Mouse (Mus musculus) ES-E14 (cell line): Measurements from ENCODE around the gene Hist1h4i. TPM values are rescaled to one million over a fixed set of nuclear protein-coding genes. Genes with fewer than 3 reads are reported as not detected.

ENCODE experiments used
- DNase-seq: peaks from one replicate; pipeline ENCODE4 v3.0.0-alpha.2; 2013; ENCODE audit warnings: low read depth, low spot score
- H3K27ac ChIP-seq: 2 replicates; pipeline ENCODE4 v1.5.1; 2012; ENCODE audit warnings: low read depth, mild to moderate bottlenecking, low read length, moderate library complexity, mixed read lengths; ENCODE audit not compliant: poor library complexity, insufficient read depth, severe bottlenecking
- H3K36me3 ChIP-seq: 2 replicates; pipeline ENCODE4 v1.6.1; 2012; ENCODE audit warnings: mild to moderate bottlenecking, low read length, moderate library complexity, mixed read lengths; ENCODE audit not compliant: control insufficient read depth, poor library complexity, insufficient read depth, severe bottlenecking
- H3K4me1 ChIP-seq, 2 experiments: fragments of 150-350 bp in 1 of 2; sonication (generic) in 1 of 2; 2 replicates each; pipeline ENCODE4 v1.6.1; 2012; ENCODE audit warnings: low read length in 2 of 2, mild to moderate bottlenecking in 1 of 2, mixed read lengths in 1 of 2; ENCODE audit not compliant: control insufficient read depth in 2 of 2, insufficient read depth in 2 of 2, poor library complexity in 1 of 2
- H3K4me3 ChIP-seq, 2 experiments: fragments of 150-350 bp in 1 of 2; sonication (generic) in 1 of 2; 2 replicates each; pipeline ENCODE4 v1.5.1; 2012; ENCODE audit warnings: low read length in 2 of 2, low read depth in 1 of 2, mild to moderate bottlenecking in 1 of 2, mixed read lengths in 1 of 2; ENCODE audit not compliant: insufficient read depth in 1 of 2, poor library complexity in 1 of 2, severe bottlenecking in 1 of 2
- H3K9ac ChIP-seq: 2 replicates; pipeline ENCODE4 v1.6.1; 2012; ENCODE audit warnings: low read depth, mild to moderate bottlenecking, low read length, mixed read lengths; ENCODE audit not compliant: poor library complexity, insufficient read depth, severe bottlenecking
- H3K9me3 ChIP-seq: fragments of 150-350 bp; sonication (generic); 2 replicates; pipeline ENCODE4 v1.6.1; 2012; ENCODE audit warnings: low read depth, mild to moderate bottlenecking, low read length; ENCODE audit not compliant: control insufficient read depth, insufficient read depth
- CHD2 ChIP-seq: IDR thresholded peaks from 2 replicates; pipeline ENCODE4 v1.6.1; 2014; ENCODE audit warnings: mild to moderate bottlenecking, low read depth, low read length, inconsistent platforms
- HCFC1 ChIP-seq: IDR thresholded peaks from 2 replicates; pipeline ENCODE4 v1.6.1; 2012; ENCODE audit warnings: low read length, inconsistent platforms, borderline replicate concordance; ENCODE audit not compliant: insufficient read depth
- MAFK ChIP-seq: IDR thresholded peaks from 2 replicates; pipeline ENCODE4 v1.6.1; 2014; ENCODE audit warnings: mild to moderate bottlenecking, low read depth, low read length, inconsistent platforms; ENCODE audit not compliant: insufficient read depth
- ZC3H11A ChIP-seq: IDR thresholded peaks from 2 replicates; pipeline ENCODE4 v1.6.1; 2012; ENCODE audit warnings: low read depth, mild to moderate bottlenecking, inconsistent platforms, low read length, borderline replicate concordance
- ZNF384 ChIP-seq: IDR thresholded peaks from 2 replicates; pipeline ENCODE4 v1.6.1; 2012; ENCODE audit warnings: low read depth, low read length, inconsistent platforms
- in situ Hi-C, 2 experiments: fragments of 600-800 bp; cut with MboI; formaldehyde crosslinking; loops; one replicate each; pipeline ENCODE4 v1.15.1; 2025; ENCODE audit warnings: low sequenced_read_pairs in 2 of 2, inconsistent platforms in 1 of 2; ENCODE audit not compliant: unreplicated experiment in 2 of 2
- total RNA-seq: library from RNA; depleted of rRNA; stranded (reverse); fragments of 300-350 nt; gene quantifications from 2 replicates; pipeline ENCODE4 v1.2.3, GENCODE M21; 2012

Hist1h4i gene
- total RNA-seq, 1 experiment = 814 TPM

DNA sequence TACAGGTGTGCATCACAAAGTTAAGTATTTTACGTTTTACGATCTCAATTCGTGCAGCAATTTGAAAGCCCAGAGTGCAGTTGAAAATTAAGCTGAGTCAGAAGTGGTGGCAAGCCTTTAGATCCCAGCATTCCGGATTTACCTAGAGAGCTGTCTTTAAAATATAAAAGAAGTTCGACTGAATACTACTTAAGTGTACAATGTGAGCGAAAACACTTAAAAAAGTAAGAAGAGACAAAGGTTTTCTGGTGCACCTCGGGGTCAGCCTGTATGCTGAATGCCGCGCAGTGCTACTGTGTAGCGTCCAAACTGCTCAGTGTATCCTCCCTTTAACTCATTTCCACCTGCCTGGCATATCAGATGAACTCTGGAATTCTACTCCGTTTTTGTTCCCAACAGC, 19.6 kb downstream of the Hist1h4i start:
- Histone ChIP-seq H3K4me1 (0 out of 4 replicates have a peak, but pooled peaks cover 0 to under 1% of the 10 kb centered on the region in 2 experiments), H3K9ac (peak overlapping the region; percentile 66), H3K36me3 (no peaks in the 10 kb centered on the region), H3K27ac (no peak overlapping the region), H3K9me3 (no peaks in the 10 kb centered on the region), H3K4me3 (peak overlapping the region; percentile 52 to 59)
- no peak for DNase-seq
- in situ Hi-C loops = loop anchor here (5.0 to 25.0 kb wide), 3 partner anchors 87 to 759 kb away; no protein-coding TSS in a partner anchor
- TF ChIP-seq ZC3H11A = no peak
- peak; percentile 63; the same call in 1 of the 2 replicates for TF ChIP-seq MAFK
- TF ChIP-seq CHD2 = no peak
- TF ChIP-seq HCFC1 = no peak
- TF ChIP-seq ZNF384 = no peak

DNA sequence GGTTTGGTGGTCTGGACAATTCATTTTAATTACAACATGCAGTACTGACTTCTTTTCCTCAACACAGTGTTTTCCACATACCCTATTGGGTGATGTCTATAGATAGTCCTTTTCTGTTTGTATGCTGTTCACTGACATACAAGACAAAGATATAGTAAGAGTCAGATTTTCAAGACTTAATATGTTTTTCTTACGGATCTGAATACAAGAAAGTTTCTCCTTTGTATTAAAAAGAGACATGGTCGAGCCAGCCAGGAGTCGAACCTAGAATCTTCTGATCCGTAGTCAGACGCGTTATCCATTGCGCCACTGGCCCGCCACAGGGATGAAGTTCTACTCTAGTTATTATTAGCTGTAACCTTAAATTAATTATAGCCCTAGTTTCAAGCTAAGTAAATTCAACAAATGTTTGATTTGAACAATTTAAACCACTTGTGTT, 20.2 kb downstream of the Hist1h4i start:
- TF ChIP-seq MAFK (peak; percentile 89), HCFC1 (no peak)
- in situ Hi-C loops = loop anchor here (5.0 to 25.0 kb wide), 3 partner anchors 86 to 759 kb away; no protein-coding TSS in a partner anchor
- Histone ChIP-seq H3K36me3 (no peaks in the 10 kb centered on the region), H3K4me3 (peak overlapping the region; percentile 52 to 62), H3K27ac (no peak overlapping the region), H3K9ac (no peak overlapping the region), H3K4me1 (no peaks in the 10 kb centered on the region), H3K9me3 (no peaks in the 10 kb centered on the region)
- no peak for DNase-seq

DNA sequence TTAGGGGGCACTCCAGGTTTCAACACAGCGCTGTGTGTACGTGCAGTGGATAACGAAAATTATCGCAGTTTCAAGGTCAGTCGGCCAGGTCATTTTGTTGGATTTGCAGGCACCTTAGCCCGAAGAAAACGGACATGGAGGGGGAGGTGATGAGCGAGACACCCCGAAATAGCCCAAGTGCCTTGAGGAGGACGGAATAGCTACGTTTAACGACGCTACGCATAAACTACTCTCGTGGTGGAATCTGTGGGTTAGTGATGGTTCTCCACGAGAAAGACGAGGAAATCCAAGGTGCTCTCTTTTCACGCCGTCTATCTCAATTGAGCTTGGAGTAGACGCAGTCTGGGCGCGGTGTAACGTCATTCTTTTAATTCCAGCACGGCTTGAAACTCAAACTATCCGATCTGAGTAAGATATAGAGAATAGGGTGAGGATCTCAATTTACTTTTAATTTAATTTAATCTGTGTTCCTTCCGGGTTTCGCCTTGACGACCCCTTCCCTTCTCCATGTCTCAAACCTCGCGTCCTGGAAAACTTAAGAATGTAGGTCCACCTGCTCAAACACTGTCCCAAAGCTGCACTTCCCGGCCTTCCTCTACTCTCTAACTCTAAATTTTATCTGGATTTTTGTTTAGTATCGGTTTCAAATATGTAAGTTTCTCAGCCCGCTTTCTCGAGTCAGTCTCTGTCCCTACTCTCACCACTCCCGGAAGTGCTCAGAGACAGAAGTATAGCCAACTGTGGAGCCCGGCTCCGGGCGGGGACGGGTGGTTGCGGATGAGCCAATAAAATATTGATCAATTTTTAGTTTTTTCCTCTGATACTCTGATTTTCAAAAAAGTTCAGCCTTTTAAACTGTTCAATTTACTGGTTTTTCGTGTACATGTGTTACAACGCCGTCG, 21.0 kb downstream of the Hist1h4i start:
- Histone ChIP-seq H3K4me3 (peak overlapping the region; percentile 52 to 62), H3K9ac (no peak overlapping the region), H3K4me1 (no peaks in the 10 kb centered on the region), H3K36me3 (no peaks in the 10 kb centered on the region), H3K9me3 (no peaks in the 10 kb centered on the region), H3K27ac (no peak overlapping the region)
- in situ Hi-C loops = loop anchor here (5.0 to 25.0 kb wide), 3 partner anchors 85 to 758 kb away; no protein-coding TSS in a partner anchor
- no peak for DNase-seq
- TF ChIP-seq CHD2 = no peak
- no peak for TF ChIP-seq MAFK
- no peak for TF ChIP-seq ZNF384
- TF ChIP-seq ZC3H11A = no peak
- no peak for TF ChIP-seq HCFC1

DNA sequence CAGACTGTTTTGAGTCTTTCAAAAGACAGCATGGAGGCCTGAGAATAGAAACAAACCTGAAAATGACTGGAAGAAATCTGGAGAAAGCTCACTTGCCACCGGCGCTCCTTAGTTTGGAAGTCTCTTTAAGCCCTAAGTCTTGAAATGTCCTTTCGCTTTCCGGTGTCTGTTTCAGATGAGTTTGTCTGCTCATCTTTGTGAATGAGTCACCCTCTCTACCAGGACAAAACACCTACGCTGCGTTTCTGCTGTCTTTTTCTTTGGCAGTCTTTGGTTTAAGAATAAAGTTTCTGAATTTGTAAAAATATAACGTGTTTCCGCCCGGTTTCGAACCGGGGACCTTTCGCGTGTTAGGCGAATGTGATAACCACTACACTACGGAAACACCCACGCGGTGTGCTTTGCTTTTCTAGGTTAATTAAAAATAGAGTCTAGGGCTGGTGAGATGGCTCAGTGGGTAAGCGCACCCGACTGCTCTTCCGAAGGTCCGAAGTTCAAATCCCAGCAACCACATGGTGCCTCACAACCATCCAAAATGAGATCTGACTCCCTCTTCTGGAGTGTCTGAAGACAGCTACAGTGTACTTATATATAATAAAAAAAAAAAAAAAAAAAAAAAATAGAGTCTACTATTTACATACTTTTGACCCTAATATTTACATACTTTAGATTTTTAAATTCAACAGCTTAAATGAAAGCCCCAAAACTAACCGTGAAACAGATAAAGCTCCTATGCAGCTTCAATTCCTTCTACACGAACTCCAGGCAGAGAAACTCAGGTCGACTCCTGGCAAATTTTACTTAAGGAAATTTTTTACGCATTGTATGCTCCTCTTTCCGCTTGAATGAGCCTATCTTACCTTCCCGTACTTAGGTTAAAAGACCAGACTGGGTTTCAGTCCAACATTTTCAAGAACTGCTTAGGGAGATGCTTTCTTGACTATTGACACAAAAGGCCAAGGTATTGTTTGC, 25.4 kb downstream of the Hist1h4i start:
- in situ Hi-C loops = loop anchor here in 1 of 2 experiments (25.0 kb wide), 1 partner anchor 753 kb away; no protein-coding TSS in a partner anchor
- Histone ChIP-seq H3K4me3 (peak overlapping the region; percentile 3 to 11; a peak in 3 of 4 replicates), H3K9ac (no peak overlapping the region), H3K9me3 (no peaks in the 10 kb centered on the region), H3K4me1 (peaks cover 0 to 4% of the 10 kb centered on the region in 2 experiments; a peak in 1 of 4 replicates), H3K36me3 (no peaks in the 10 kb centered on the region), H3K27ac (no peak overlapping the region)
- DNase-seq = no peak
- TF ChIP-seq MAFK = peak; percentile 89
- no peak for TF ChIP-seq HCFC1
- no peak for TF ChIP-seq CHD2
- TF ChIP-seq ZNF384 = peak; percentile 95
- no peak for TF ChIP-seq ZC3H11A
